Mouse (Mus musculus) forebrain, embryonic 11.5 days (tissue): ENCODE results near the gene Dgkh. TPM values are rescaled to one million over a fixed set of nuclear protein-coding genes. Genes with fewer than 3 reads are reported as not detected.
"Not testable (repeated sequence)": the region's sequence is repeated elsewhere in the genome, so short reads cannot be mapped to it uniquely, and the experiment has no call there.

Source experiments
- ATAC-seq: fragments of 200-750 bp; cut with Nextera tagmentation; replicated peaks from 2 replicates; pipeline ENCODE4 v1.8.0; 2017; ENCODE audit warnings: moderate TSS enrichment; ENCODE audit not compliant: low FRiP score
- DNase-seq: peaks from one replicate; pipeline ENCODE4 v3.0.0-alpha.2; 2017; ENCODE audit warnings: low spot score
- H3K27ac ChIP-seq: fragments of 300-500 bp; sonication (generic); 2 replicates; pipeline ENCODE4 v1.5.1; 2014; ENCODE audit warnings: low read depth, low read length
- H3K27me3 ChIP-seq: fragments of 300-500 bp; sonication (generic); 2 replicates; pipeline ENCODE4 v1.6.1; 2014; ENCODE audit warnings: mild to moderate bottlenecking, low read length, mixed read lengths; ENCODE audit not compliant: control insufficient read depth, insufficient read depth
- H3K36me3 ChIP-seq: fragments of 300-500 bp; sonication (generic); 2 replicates; pipeline ENCODE4 v1.6.1; 2014; ENCODE audit warnings: mild to moderate bottlenecking, low read length, moderate library complexity, mixed read lengths; ENCODE audit not compliant: control insufficient read depth, insufficient read depth
- H3K4me1 ChIP-seq: fragments of 300-500 bp; sonication (generic); replicated peaks from 2 replicates; pipeline ENCODE4 v1.6.1; 2014; ENCODE audit warnings: low read length, mixed read lengths; ENCODE audit not compliant: control insufficient read depth, insufficient read depth
- H3K4me2 ChIP-seq: fragments of 300-500 bp; sonication (generic); 2 replicates; pipeline ENCODE4 v1.6.1; 2014; ENCODE audit warnings: low read depth, mild to moderate bottlenecking, low read length, moderate library complexity, mixed read lengths; ENCODE audit not compliant: severe bottlenecking
- H3K4me3 ChIP-seq: fragments of 300-500 bp; sonication (generic); 2 replicates; pipeline ENCODE4 v1.5.1; 2014; ENCODE audit warnings: low read depth, low read length
- H3K9ac ChIP-seq: fragments of 300-500 bp; sonication (generic); 2 replicates; pipeline ENCODE4 v1.6.1; 2014; ENCODE audit warnings: low read length
- H3K9me3 ChIP-seq: fragments of 300-500 bp; sonication (generic); 2 replicates; pipeline ENCODE4 v1.6.1; 2016; ENCODE audit warnings: low read length, mixed read lengths; ENCODE audit not compliant: control insufficient read depth
- WGBS: fragments of 180-500 bp; shearing (Covaris S2); extraction: QIAGEN DNeasy Blood & Tissue Kit; methylation state at CpG from one replicate; pipeline ENCODE4 v1.1.7; 2014; 5-methylcytosine and 5-hydroxymethylcytosine counted together
- polyA plus RNA-seq: library from polyadenylated mRNA; unstranded; fragments of >200 nt; fragmentation: Nextera tagmentation; extraction: Ambion mirVana; gene quantifications from 2 replicates; pipeline ENCODE4 v1.2.1, GENCODE M21; 2014

Dgkh gene
- polyA plus RNA-seq, 1 experiment from 2014 or later: 1.8 TPM

DNA sequence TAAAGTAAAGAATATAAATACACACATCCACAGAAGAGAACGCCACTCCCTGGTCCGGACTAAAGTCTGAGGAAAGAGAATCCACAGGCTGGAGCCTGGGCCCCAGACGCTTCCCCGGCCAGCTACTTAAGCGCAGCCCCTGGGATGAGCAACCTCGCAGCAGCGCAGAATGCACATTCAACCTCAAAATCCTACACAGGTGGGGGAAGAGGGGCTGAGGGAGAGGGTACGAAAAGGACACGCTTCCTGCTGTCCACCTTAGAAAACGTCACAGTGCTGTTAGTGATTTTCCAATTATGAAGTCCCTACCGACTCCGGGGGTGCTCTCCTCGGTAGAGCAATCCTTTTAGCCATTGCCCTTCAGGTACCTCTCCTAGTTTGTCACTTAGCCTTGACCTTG lies 6.6 kb downstream of the Dgkh start:
- peak overlapping the region; percentile 27 for H3K9ac ChIP-seq
- no peak for DNase-seq
- WGBS: 10% methylated on average over 13 of the region's 13 CpGs
- H3K27ac ChIP-seq: no peak overlapping the region
- H3K4me2 ChIP-seq: peak overlapping the region; percentile 95; the same call in 1 of the 2 replicates
- no peaks in the 10 kb centered on the region for H3K36me3 ChIP-seq
- no peaks in the 10 kb centered on the region for H3K9me3 ChIP-seq
- no peak overlapping the region for H3K4me3 ChIP-seq
- no peak for ATAC-seq
- H3K27me3 ChIP-seq: peaks cover 9% of the 10 kb centered on the region
- H3K4me1 ChIP-seq: peaks cover 4% of the 10 kb centered on the region; the same call in 1 of the 2 replicates

GRCm38 (mm10) chr14:78725307-78725956 lies 7.1 kb downstream of the Dgkh start:
- no peaks in the 10 kb centered on the region for H3K36me3 ChIP-seq
- peak overlapping the region; percentile 51 for H3K9ac ChIP-seq
- 2% methylated on average over 26 of the region's 26 CpGs for WGBS
- peak; percentile 67 for ATAC-seq
- H3K9me3 ChIP-seq: no peaks in the 10 kb centered on the region
- peak overlapping the region; percentile 95 for H3K4me2 ChIP-seq
- no peak for DNase-seq
- H3K4me1 ChIP-seq: peaks cover 4% of the 10 kb centered on the region; the same call in 1 of the 2 replicates
- H3K27me3 ChIP-seq: peaks cover 9% of the 10 kb centered on the region
- no peak overlapping the region for H3K27ac ChIP-seq
- H3K4me3 ChIP-seq: peak overlapping the region; percentile 54

DNA sequence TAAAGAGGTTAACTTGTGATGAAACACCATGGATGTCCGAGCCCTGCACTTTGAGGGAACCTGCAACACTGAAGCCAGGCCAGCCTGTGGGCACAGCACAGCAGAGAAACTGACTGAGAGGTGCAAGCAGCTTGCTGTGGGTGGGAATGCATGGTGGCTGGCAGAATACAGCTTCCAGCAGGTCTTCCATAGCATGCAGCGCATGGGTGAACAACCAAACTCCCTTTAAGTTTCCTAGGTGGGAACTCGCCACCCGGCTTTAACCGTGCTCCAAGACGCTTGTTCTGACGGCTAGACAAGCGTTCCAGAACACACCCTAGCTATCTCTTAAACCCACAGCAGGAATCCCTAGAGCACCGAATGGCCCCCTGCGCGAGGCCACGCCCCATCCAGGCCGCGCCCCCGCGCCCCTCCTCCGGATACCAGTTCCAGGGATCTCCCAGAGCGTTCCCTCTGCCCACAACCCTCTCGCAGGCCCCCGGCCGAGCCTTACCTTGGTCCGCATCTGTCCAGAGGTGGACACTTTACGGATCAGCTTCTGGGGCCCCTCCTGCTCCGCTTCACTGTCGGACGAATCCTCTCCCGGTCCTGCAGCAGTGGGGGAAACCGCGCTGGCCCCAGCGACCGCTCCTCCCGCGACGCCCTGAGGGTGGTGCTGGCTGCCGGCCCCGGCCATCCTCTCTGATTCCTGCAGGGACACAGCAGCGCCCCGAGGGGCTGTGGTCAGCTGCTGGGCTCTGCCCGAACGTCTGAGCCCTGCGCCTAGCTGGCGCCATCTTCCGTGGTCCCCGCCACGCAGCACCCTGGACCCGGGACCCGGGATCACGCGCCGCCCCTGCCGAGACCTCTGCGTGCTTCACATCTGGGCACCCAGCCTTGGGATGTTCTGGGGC lies 7.9 kb downstream of the Dgkh start:
- Histone ChIP-seq H3K27me3 (peaks cover 9% of the 10 kb centered on the region), H3K36me3 (no peaks in the 10 kb centered on the region), H3K4me2 (peak overlapping the region; percentile 95), H3K9ac (peak overlapping the region; percentile 51), H3K9me3 (no peaks in the 10 kb centered on the region), H3K4me1 (peaks cover 4% of the 10 kb centered on the region; the same call in 1 of the 2 replicates), H3K4me3 (peak overlapping the region; percentile 54), H3K27ac (no peak overlapping the region)
- ATAC-seq (peak; percentile 86), DNase-seq (peak; percentile 78)
- WGBS: under 1% methylated on average over 52 of the region's 52 CpGs

- not testable (repeated sequence) for H3K4me3 ChIP-seq, H3K27ac ChIP-seq, H3K27me3 ChIP-seq, H3K9ac ChIP-seq, H3K4me2 ChIP-seq, H3K4me1 ChIP-seq, ATAC-seq, H3K9me3 ChIP-seq, H3K36me3 ChIP-seq, DNase-seq
- 86% methylated on average over 4 of the region's 4 CpGs for WGBS
These were observed 8.9 kb downstream of the Dgkh start for GRCm38 (mm10) chr14:78723655-78724054.

DNA sequence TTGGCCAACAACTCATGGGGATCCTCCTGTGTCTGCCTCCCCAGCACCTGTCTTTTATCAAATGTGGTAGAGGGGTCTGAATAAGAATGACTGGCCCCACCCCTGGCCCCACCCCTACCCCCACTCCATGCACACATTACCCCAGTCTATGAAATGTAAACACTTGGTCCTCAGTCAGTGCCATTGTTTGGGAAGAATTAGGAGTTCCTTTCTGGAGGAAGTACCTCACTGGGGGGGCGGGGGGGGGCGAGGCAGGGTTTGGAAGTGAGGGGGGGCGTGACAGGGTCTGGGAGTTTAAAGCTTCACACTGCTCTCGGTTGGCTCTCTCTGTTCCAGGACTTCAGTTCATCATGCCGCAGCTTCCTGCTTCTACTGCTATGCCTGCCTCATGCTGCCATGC lies 10.5 kb downstream of the Dgkh start:
- Histone ChIP-seq H3K4me1 (peaks cover 4% of the 10 kb centered on the region; the same call in 1 of the 2 replicates), H3K27ac (no peak overlapping the region), H3K4me3 (no peak overlapping the region), H3K36me3 (no peaks in the 10 kb centered on the region), H3K4me2 (no peak overlapping the region), H3K9me3 (no peaks in the 10 kb centered on the region), H3K9ac (no peak overlapping the region), H3K27me3 (peaks cover 9% of the 10 kb centered on the region)
- DNase-seq (no peak), ATAC-seq (no peak)
- WGBS: 76% methylated on average over 3 of the region's 5 CpGs

DNA sequence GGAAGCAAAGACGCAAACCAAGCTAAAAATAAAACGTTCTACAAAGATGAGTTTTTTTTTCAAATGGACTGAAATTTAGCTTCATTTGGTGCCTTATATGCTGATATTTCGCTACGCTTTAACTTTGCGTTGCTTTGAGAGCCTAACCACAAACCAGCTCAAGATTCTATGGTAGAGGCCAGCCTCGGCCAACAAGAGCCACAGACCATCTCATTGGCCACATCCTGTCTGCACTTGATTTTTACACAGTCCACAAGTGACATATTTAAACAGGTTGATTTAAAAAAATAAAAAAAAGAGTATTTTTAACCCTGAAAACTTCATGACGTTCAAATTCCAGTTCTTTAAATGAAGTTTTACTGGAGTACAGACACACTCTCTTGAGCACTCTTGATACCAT lies 16.5 kb downstream of the Dgkh start:
- Histone ChIP-seq H3K9ac (no peak overlapping the region), H3K27ac (no peak overlapping the region), H3K36me3 (no peaks in the 10 kb centered on the region), H3K4me3 (no peak overlapping the region), H3K4me1 (no peaks in the 10 kb centered on the region), H3K9me3 (no peaks in the 10 kb centered on the region), H3K27me3 (no peaks in the 10 kb centered on the region), H3K4me2 (no peak overlapping the region)
- no peak for DNase-seq
- WGBS: 94% methylated on average over 7 of the region's 7 CpGs
- ATAC-seq: no peak

- Histone ChIP-seq H3K9me3 (no peaks in the 10 kb centered on the region), H3K4me2 (no peak overlapping the region), H3K4me3 (no peak overlapping the region), H3K36me3 (no peaks in the 10 kb centered on the region), H3K4me1 (no peaks in the 10 kb centered on the region), H3K27ac (no peak overlapping the region), H3K27me3 (no peaks in the 10 kb centered on the region), H3K9ac (no peak overlapping the region)
- ATAC-seq (no peak), DNase-seq (no peak)
- 69% methylated on average over 20 of the region's 20 CpGs for WGBS
These were observed 19.9 kb downstream of the Dgkh start for GRCm38 (mm10) chr14:78712565-78713148.

DNA sequence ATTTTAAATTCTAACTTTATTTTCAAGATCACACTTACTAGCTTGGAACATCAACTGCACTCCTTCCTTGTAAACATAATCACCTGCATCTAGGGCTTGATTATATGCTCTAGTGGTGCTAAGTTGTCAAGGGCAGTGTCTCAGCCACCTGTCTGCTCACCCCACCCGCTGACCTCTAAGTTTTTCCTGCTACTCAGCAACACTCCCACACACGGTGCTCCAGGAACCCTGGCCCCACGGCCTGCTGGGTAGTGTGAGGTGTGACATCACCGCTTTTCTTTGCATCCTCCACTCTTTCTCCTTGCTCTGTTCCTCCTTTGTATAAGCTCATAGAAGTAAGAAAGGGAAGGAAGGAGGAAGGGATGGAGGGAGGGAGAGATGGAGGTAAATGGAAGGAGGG lies 21.9 kb downstream of the Dgkh start:
- no peaks in the 10 kb centered on the region for H3K36me3 ChIP-seq
- H3K27ac ChIP-seq: no peak overlapping the region
- no peak overlapping the region for H3K9ac ChIP-seq
- 76% methylated on average over 4 of the region's 4 CpGs for WGBS
- H3K4me1 ChIP-seq: no peaks in the 10 kb centered on the region
- DNase-seq (no peak), ATAC-seq (no peak)
- no peak overlapping the region for H3K4me2 ChIP-seq
- H3K9me3 ChIP-seq: no peaks in the 10 kb centered on the region
- no peak overlapping the region for H3K4me3 ChIP-seq
- no peaks in the 10 kb centered on the region for H3K27me3 ChIP-seq
